In the genomic region with DNA sequence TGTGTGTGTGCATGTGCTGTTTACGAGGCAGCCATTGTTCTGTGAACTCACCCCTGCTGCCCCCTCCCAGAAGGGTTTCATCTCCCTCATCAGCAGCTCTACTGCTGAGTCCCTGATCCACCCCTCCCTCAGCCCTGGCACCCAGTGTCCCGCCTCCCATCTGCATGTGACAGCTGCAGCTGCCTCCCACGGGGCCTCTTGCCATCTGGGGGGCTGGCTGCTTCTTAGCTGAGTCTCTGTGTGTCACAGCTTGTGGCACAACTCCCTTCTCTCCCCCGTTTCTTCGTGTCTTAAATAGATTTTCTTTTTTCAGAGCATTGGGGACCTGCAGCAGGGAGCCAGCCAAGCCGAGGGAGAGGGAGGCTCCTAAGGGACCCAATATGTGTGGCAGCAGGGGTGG, we compare ENCODE assay signal across 11 mouse cellular contexts.
A peak's percentile ranks its signal among the peaks of the same experiment; 100 is the strongest.
DNase-seq lines count a peak whose midpoint lies in the region; ATAC-seq and TF ChIP-seq lines count a peak whose summit lies in the region.
"Had no signal": no experiment of that assay in that cellular context is flagged by ENCODE, and none has a peak within 500 bp of the region (broad histone marks: within the 10 kb centered on the region; RNA-seq: fewer than 3 reads in every experiment).

No protein-coding gene starts in this region.

- no peak for TF ChIP-seq CTCF in thymus, adult 2 months (IDR thresholded peaks at IDR 0.05; ENCODE audit: borderline replicate concordance, control insufficient read depth, extremely low read depth, insufficient read depth, low read length, poor library complexity)
- TF ChIP-seq CTCF in lung, postnatal 0 days (IDR thresholded peaks at IDR 0.05) = no peak

- H3K4me2 ChIP-seq in midbrain, embryonic 12.5 days (replicated peaks) = no peak overlapping the region
- H3K4me2 ChIP-seq in liver, embryonic 11.5 days = no peak overlapping the region
- no peak overlapping the region for H3K4me2 ChIP-seq in lung, postnatal 0 days (replicated peaks; ENCODE audit: low read depth, low read length)
- H3K4me2 ChIP-seq: heart, embryonic 13.5 days had no signal

- no peaks in the 10 kb centered on the region for H3K27me3 ChIP-seq in midbrain, embryonic 12.5 days
- no peaks in the 10 kb centered on the region; the same call in 1 of the 2 replicates for H3K27me3 ChIP-seq in thymus, adult 2 months (ENCODE audit: control insufficient read depth, insufficient read depth, low read length)
- peaks cover 29% of the 10 kb centered on the region for H3K27me3 ChIP-seq in liver, embryonic 11.5 days (replicated peaks; ENCODE audit: control insufficient read depth, insufficient read depth, low read length)
- no peaks in the 10 kb centered on the region for H3K27me3 ChIP-seq in lung, postnatal 0 days (replicated peaks; ENCODE audit: insufficient read depth, low read length)

- no peak overlapping the region for H3K4me3 ChIP-seq in midbrain, embryonic 12.5 days
- H3K4me3 ChIP-seq in thymus, adult 2 months (ENCODE audit: control insufficient read depth, insufficient read depth, low read length) = no peak overlapping the region
- no peak overlapping the region for H3K4me3 ChIP-seq in liver, embryonic 11.5 days (ENCODE audit: low read depth, low read length)
- no peak overlapping the region for H3K4me3 ChIP-seq in lung, postnatal 0 days (ENCODE audit: low read depth, low read length)
- H3K4me3 ChIP-seq: heart, embryonic 13.5 days had no signal

- WGBS in midbrain, embryonic 12.5 days = 27% methylated on average over 6 of the region's 6 CpGs
- 34% methylated on average over 6 of the region's 6 CpGs for WGBS in thymus, adult 2 months
- 56% methylated on average over 6 of the region's 6 CpGs for WGBS in liver, embryonic 11.5 days
- WGBS in lung, postnatal 0 days = 57% methylated on average over 6 of the region's 6 CpGs

- no peak for TF ChIP-seq POLR2A in thymus, adult 2 months (IDR thresholded peaks at IDR 0.05; ENCODE audit: control insufficient read depth, extremely low read depth, insufficient read depth, low read length, poor library complexity)

- no peaks in the 10 kb centered on the region for H3K9me3 ChIP-seq in midbrain, embryonic 12.5 days
- H3K9me3 ChIP-seq in liver, embryonic 11.5 days (ENCODE audit: control insufficient read depth, low read length) = no peaks in the 10 kb centered on the region
- no peaks in the 10 kb centered on the region for H3K9me3 ChIP-seq in lung, postnatal 0 days (ENCODE audit: low read length)
- H3K9me3 ChIP-seq: heart, embryonic 13.5 days had no signal

- no peak for ATAC-seq in midbrain, embryonic 12.5 days (ENCODE audit: low FRiP score, low read depth)
- no peak for ATAC-seq in liver, embryonic 11.5 days (replicated peaks; ENCODE audit: low FRiP score)
- ATAC-seq in lung, postnatal 0 days = no peak

- H3K36me3 ChIP-seq in midbrain, embryonic 12.5 days = no peaks in the 10 kb centered on the region
- H3K36me3 ChIP-seq in thymus, adult 2 months (ENCODE audit: control insufficient read depth, insufficient read depth, low read length) = no peaks in the 10 kb centered on the region
- H3K36me3 ChIP-seq in liver, embryonic 11.5 days (ENCODE audit: control insufficient read depth, insufficient read depth, low read length) = no peaks in the 10 kb centered on the region
- no peaks in the 10 kb centered on the region for H3K36me3 ChIP-seq in lung, postnatal 0 days (ENCODE audit: insufficient read depth, low read length)
- H3K36me3 ChIP-seq: heart, embryonic 13.5 days had no signal

- H3K27ac ChIP-seq in midbrain, embryonic 12.5 days (replicated peaks) = peak overlapping the region; percentile 94
- no peak overlapping the region for H3K27ac ChIP-seq in thymus, adult 2 months (ENCODE audit: control insufficient read depth, insufficient read depth, low read length)
- no peak overlapping the region for H3K27ac ChIP-seq in liver, embryonic 11.5 days (ENCODE audit: low read depth, low read length)
- no peak overlapping the region for H3K27ac ChIP-seq in lung, postnatal 0 days (ENCODE audit: low read length)
- H3K27ac ChIP-seq: heart, embryonic 13.5 days; macrophage had no signal

- peak; percentile 64 for DNase-seq in gastrocnemius, postnatal 14 days
- no peak for DNase-seq in gastrocnemius, adult 18-20 months (ENCODE audit: low spot score)
- peak; percentile 93 for DNase-seq in layer of hippocampus, adult 11-12 months (ENCODE audit: low spot score)
- DNase-seq in thymus, adult 2 months = peak; percentile 77
- no peak for DNase-seq in liver, embryonic 11.5 days (ENCODE audit: low spot score)
- DNase-seq in liver = no peak
- DNase-seq in lung, postnatal 0 days (ENCODE audit: low spot score) = no peak
- DNase-seq: adrenal gland, adult 8-10 months had no signal

- H3K4me1 ChIP-seq in midbrain, embryonic 12.5 days = peaks cover 50% of the 10 kb centered on the region
- peaks cover 16% of the 10 kb centered on the region for H3K4me1 ChIP-seq in thymus, adult 2 months (replicated peaks; ENCODE audit: control insufficient read depth, insufficient read depth, low read length)
- H3K4me1 ChIP-seq in liver, embryonic 11.5 days (replicated peaks; ENCODE audit: control insufficient read depth, insufficient read depth, low read length) = no peaks in the 10 kb centered on the region; the same call in 1 of the 2 replicates
- H3K4me1 ChIP-seq in lung, postnatal 0 days (ENCODE audit: insufficient read depth, low read depth, low read length) = no peaks in the 10 kb centered on the region

- no peak for TF ChIP-seq EP300 in lung, postnatal 0 days (IDR thresholded peaks at IDR 0.05)

- H3K9ac ChIP-seq in midbrain, embryonic 12.5 days (replicated peaks) = 0 out of 2 replicates have a peak overlapping the region, but pooled peaks have one; percentile 6
- H3K9ac ChIP-seq in liver, embryonic 11.5 days (ENCODE audit: low read depth, low read length) = no peak overlapping the region
- H3K9ac ChIP-seq in lung, postnatal 0 days (replicated peaks; ENCODE audit: low read depth) = no peak overlapping the region
- H3K9ac ChIP-seq: heart, embryonic 13.5 days had no signal

- intact Hi-C loops in gastrocnemius, postnatal 14 days (cut with DNase I; ENCODE audit: low total_unique reads) = no loop called here

Comparison
In these comparisons a context has a peak if more than half of its experiments do, and no peak if none do; other contexts are left out.
1. DNase-seq: peak in gastrocnemius, postnatal 14 days (single experiment), layer of hippocampus, adult 11-12 months (single experiment) and thymus, adult 2 months (single experiment); none in gastrocnemius, adult 18-20 months (single experiment), liver, embryonic 11.5 days (single experiment), liver (single experiment) and lung, postnatal 0 days (single experiment).